Mouse (Mus musculus): ENCODE results near the gene Itgb2. TPM values are rescaled to one million over a fixed set of nuclear protein-coding genes. Genes with fewer than 3 reads are reported as not detected.

Itgb2 gene
- total RNA-seq, 2 experiments from 2014 or later: 28.9 to 32.0 TPM

- ATAC-seq (replicated peaks; ENCODE audit: poor library complexity, severe bottlenecking): no peak
Observed at GRCm38 (mm10) chr10:77541864-77542666, 12.0 kb downstream of the Itgb2 start.

- ATAC-seq (replicated peaks; ENCODE audit: poor library complexity, severe bottlenecking): 0 out of 2 replicates have a peak, but pooled peaks have one; percentile 12
Observed at GRCm38 (mm10) chr10:77543226-77543625, 13.2 kb downstream of the Itgb2 start.

- peak; percentile 64 for ATAC-seq (replicated peaks; ENCODE audit: poor library complexity, severe bottlenecking)
Observed at GRCm38 (mm10) chr10:77544916-77545315, 14.9 kb downstream of the Itgb2 start.

GRCm38 (mm10) chr10:77548576-77548975, 18.5 kb downstream of the Itgb2 start:
- peak; percentile 57 for ATAC-seq (replicated peaks; ENCODE audit: poor library complexity, severe bottlenecking)

GRCm38 (mm10) chr10:77550874-77551273, 20.8 kb downstream of the Itgb2 start:
- peak; percentile 79 for ATAC-seq (replicated peaks; ENCODE audit: poor library complexity, severe bottlenecking)

- no peak for ATAC-seq (replicated peaks; ENCODE audit: poor library complexity, severe bottlenecking)
Observed at GRCm38 (mm10) chr10:77552162-77552561, 22.1 kb downstream of the Itgb2 start.

- ATAC-seq (replicated peaks; ENCODE audit: poor library complexity, severe bottlenecking): no peak
Observed at GRCm38 (mm10) chr10:77553285-77553684, 23.2 kb downstream of the Itgb2 start.

GRCm38 (mm10) chr10:77554918-77555317, 24.9 kb downstream of the Itgb2 start:
- ATAC-seq (replicated peaks; ENCODE audit: poor library complexity, severe bottlenecking): peak; percentile 60

GRCm38 (mm10) chr10:77556631-77557030, 26.6 kb downstream of the Itgb2 start:
- no peak for ATAC-seq (replicated peaks; ENCODE audit: poor library complexity, severe bottlenecking)

GRCm38 (mm10) chr10:77557641-77558040, 27.6 kb downstream of the Itgb2 start:
- ATAC-seq (replicated peaks; ENCODE audit: poor library complexity, severe bottlenecking): peak; percentile 34

GRCm38 (mm10) chr10:77560090-77560489, 30.0 kb downstream of the Itgb2 start:
- no peak for ATAC-seq (replicated peaks; ENCODE audit: poor library complexity, severe bottlenecking)

- no peak for ATAC-seq (replicated peaks; ENCODE audit: poor library complexity, severe bottlenecking)
Observed at GRCm38 (mm10) chr10:77560830-77561229, 30.8 kb downstream of the Itgb2 start.

- ATAC-seq (replicated peaks; ENCODE audit: poor library complexity, severe bottlenecking): no peak
Observed at GRCm38 (mm10) chr10:77561508-77561907, 31.5 kb downstream of the Itgb2 start.

- no peak for ATAC-seq (replicated peaks; ENCODE audit: poor library complexity, severe bottlenecking)
Observed at GRCm38 (mm10) chr10:77565005-77565404, 35.0 kb downstream of the Itgb2 start.

- peak; percentile 83 for ATAC-seq (replicated peaks; ENCODE audit: poor library complexity, severe bottlenecking)
Observed at GRCm38 (mm10) chr10:77566651-77567050, 36.6 kb downstream of the Itgb2 start.

- no peak for ATAC-seq (replicated peaks; ENCODE audit: poor library complexity, severe bottlenecking)
Observed at GRCm38 (mm10) chr10:77569481-77569880, 39.4 kb downstream of the Itgb2 start.

- no peak for ATAC-seq (replicated peaks; ENCODE audit: poor library complexity, severe bottlenecking)
Observed at GRCm38 (mm10) chr10:77569973-77570658, 40.1 kb downstream of the Itgb2 start.

- peak; percentile 56; the same call in 1 of the 2 replicates for ATAC-seq (replicated peaks; ENCODE audit: poor library complexity, severe bottlenecking)
Observed at GRCm38 (mm10) chr10:77572225-77572624, 42.2 kb downstream of the Itgb2 start.

GRCm38 (mm10) chr10:77573162-77573561, 43.1 kb downstream of the Itgb2 start:
- no peak for ATAC-seq (replicated peaks; ENCODE audit: poor library complexity, severe bottlenecking)

- ATAC-seq (replicated peaks; ENCODE audit: poor library complexity, severe bottlenecking): no peak
Observed at GRCm38 (mm10) chr10:77580027-77580920, 50.2 kb downstream of the Itgb2 start.

GRCm38 (mm10) chr10:77581023-77581407, 51.0 kb downstream of the Itgb2 start:
- no peak for ATAC-seq (replicated peaks; ENCODE audit: poor library complexity, severe bottlenecking)
